Mouse (Mus musculus): ENCODE measurements at regions not wholly inside any gene's neighbourhood (a gene's known extent, or its start where the extent isn't known, plus 50 kb on each side); places are given as distances from the start of the nearest gene placed in this dataset.

- H3K79me2 ChIP-seq (replicated peaks; ENCODE audit: control insufficient read depth, extremely low read depth, insufficient read depth, poor library complexity, severe bottlenecking) = no peaks in the 10 kb centered on the region
- no peak overlapping the region for H3K27ac ChIP-seq (ENCODE audit: insufficient read depth, low read depth)
- TF ChIP-seq CHD2 (IDR thresholded peaks at IDR 0.05; ENCODE audit: low read length) (no peak), CTCF (conservative IDR thresholded peaks at IDR 0.05 in 1 of 2, IDR thresholded peaks at IDR 0.05 in 1 of 2; ENCODE audit: low read depth in 2 of 2, low read length in 2 of 2) (no peak), POLR2A (IDR thresholded peaks at IDR 0.05; ENCODE audit: low read depth, low read length) (no peak)
- H3K4me2 ChIP-seq (ENCODE audit: insufficient read depth, low read depth, poor library complexity, severe bottlenecking) = no peak overlapping the region
- dilution Hi-C loops (cut with MboI; ENCODE audit: extremely low pct_ligation_motif_present, extremely low pct_unique_long_range_greater_than_20kb, low sequenced_read_pairs) = no loop called here
- no peak overlapping the region for H3K4me3 ChIP-seq (replicated peaks in 1 of 3; ENCODE audit: low read depth in 2 of 3, low read length in 2 of 3, poor library complexity in 1 of 3)
- in situ Hi-C loops (cut with MboI; ENCODE audit: low pct_ligation_motif_present, low pct_unique_long_range_greater_than_20kb, low sequenced_read_pairs) = no loop called here
- H3K36me3 ChIP-seq (replicated peaks in 1 of 2; ENCODE audit: control insufficient read depth in 1 of 2, insufficient read depth in 1 of 2, low read length in 1 of 2) = no peaks in the 10 kb centered on the region
- no peaks in the 10 kb centered on the region for H3K4me1 ChIP-seq (ENCODE audit: control insufficient read depth in 1 of 2, insufficient read depth in 2 of 2)
- no peak overlapping the region for H3K9ac ChIP-seq (ENCODE audit: insufficient read depth, low read depth)
- DNase-seq (ENCODE audit: extremely low read depth) = no peak
- no peaks in the 10 kb centered on the region for H3K9me3 ChIP-seq (replicated peaks; ENCODE audit: low read length)
- H3K27me3 ChIP-seq (replicated peaks) = no peaks in the 10 kb centered on the region
Observed at GRCm38 (mm10) chr3:39335612-39336230, 449.0 kb downstream of the Fat4 start.

GRCm38 (mm10) chr3:39341161-39341687, 454.5 kb downstream of the Fat4 start:
- Histone ChIP-seq H3K4me2 (ENCODE audit: insufficient read depth, low read depth, poor library complexity, severe bottlenecking) (no peak overlapping the region), H3K27ac (ENCODE audit: insufficient read depth, low read depth) (no peak overlapping the region), H3K4me3 (replicated peaks in 1 of 3; ENCODE audit: low read depth in 2 of 3, low read length in 2 of 3, poor library complexity in 1 of 3) (no peak overlapping the region), H3K9me3 (replicated peaks; ENCODE audit: low read length) (no peaks in the 10 kb centered on the region), H3K36me3 (replicated peaks in 1 of 2; ENCODE audit: control insufficient read depth in 1 of 2, insufficient read depth in 1 of 2, low read length in 1 of 2) (no peaks in the 10 kb centered on the region), H3K9ac (ENCODE audit: insufficient read depth, low read depth) (no peak overlapping the region), H3K27me3 (replicated peaks) (no peaks in the 10 kb centered on the region), H3K4me1 (ENCODE audit: control insufficient read depth in 1 of 2, insufficient read depth in 2 of 2) (no peaks in the 10 kb centered on the region), H3K79me2 (replicated peaks; ENCODE audit: control insufficient read depth, extremely low read depth, insufficient read depth, poor library complexity, severe bottlenecking) (no peaks in the 10 kb centered on the region)
- in situ Hi-C loops (cut with MboI; ENCODE audit: low pct_ligation_motif_present, low pct_unique_long_range_greater_than_20kb, low sequenced_read_pairs) = no loop called here
- TF ChIP-seq POLR2AphosphoS2 (IDR thresholded peaks at IDR 0.05; ENCODE audit: low read depth, low read length) = no peak
- no peak for DNase-seq (ENCODE audit: extremely low read depth)
- dilution Hi-C loops (cut with MboI; ENCODE audit: extremely low pct_ligation_motif_present, extremely low pct_unique_long_range_greater_than_20kb, low sequenced_read_pairs) = no loop called here

GRCm38 (mm10) chr3:39344078-39344477, 457.3 kb downstream of the Fat4 start:
- no peak for DNase-seq (ENCODE audit: extremely low read depth)
- H3K9ac ChIP-seq (ENCODE audit: insufficient read depth, low read depth) = no peak overlapping the region
- H3K4me2 ChIP-seq (ENCODE audit: insufficient read depth, low read depth, poor library complexity, severe bottlenecking) = no peak overlapping the region
- dilution Hi-C loops (cut with MboI; ENCODE audit: extremely low pct_ligation_motif_present, extremely low pct_unique_long_range_greater_than_20kb, low sequenced_read_pairs) = no loop called here
- no peaks in the 10 kb centered on the region for H3K79me2 ChIP-seq (replicated peaks; ENCODE audit: control insufficient read depth, extremely low read depth, insufficient read depth, poor library complexity, severe bottlenecking)
- H3K27me3 ChIP-seq (replicated peaks) = no peaks in the 10 kb centered on the region
- H3K9me3 ChIP-seq (replicated peaks; ENCODE audit: low read length) = no peaks in the 10 kb centered on the region
- in situ Hi-C loops (cut with MboI; ENCODE audit: low pct_ligation_motif_present, low pct_unique_long_range_greater_than_20kb, low sequenced_read_pairs) = no loop called here
- H3K4me3 ChIP-seq (replicated peaks in 1 of 3; ENCODE audit: low read depth in 2 of 3, low read length in 2 of 3, poor library complexity in 1 of 3) = no peak overlapping the region
- TF ChIP-seq E2F4 (IDR thresholded peaks at IDR 0.05; ENCODE audit: insufficient replicate concordance, low read depth, low read length) = no peak
- TF ChIP-seq MAFK (IDR thresholded peaks at IDR 0.05; ENCODE audit: insufficient replicate concordance, low read length) = no peak
- no peak for TF ChIP-seq BHLHE40 (IDR thresholded peaks at IDR 0.05; ENCODE audit: low read depth, low read length)
- TF ChIP-seq RAD21 (IDR thresholded peaks at IDR 0.05; ENCODE audit: low read depth, low read length) = no peak
- no peak for TF ChIP-seq USF2 (conservative IDR thresholded peaks at IDR 0.05; ENCODE audit: low read depth, low read length)
- TF ChIP-seq PAX5 (IDR thresholded peaks at IDR 0.05; ENCODE audit: low read length) = no peak
- TF ChIP-seq UBTF (IDR thresholded peaks at IDR 0.05; ENCODE audit: low read depth, low read length) = no peak
- no peak for TF ChIP-seq KAT2A (IDR thresholded peaks at IDR 0.05; ENCODE audit: insufficient replicate concordance, low read length)
- no peak for TF ChIP-seq TCF12 (IDR thresholded peaks at IDR 0.05; ENCODE audit: low read depth, low read length)
- TF ChIP-seq CTCF (conservative IDR thresholded peaks at IDR 0.05 in 1 of 2, IDR thresholded peaks at IDR 0.05 in 1 of 2; ENCODE audit: low read depth in 2 of 2, low read length in 2 of 2) = no peak
- no peak for TF ChIP-seq ZNF384 (IDR thresholded peaks at IDR 0.05; ENCODE audit: low read depth, low read length)
- no peak for TF ChIP-seq SIN3A (IDR thresholded peaks at IDR 0.05; ENCODE audit: low read length)
- no peaks in the 10 kb centered on the region for H3K36me3 ChIP-seq (replicated peaks in 1 of 2; ENCODE audit: control insufficient read depth in 1 of 2, insufficient read depth in 1 of 2, low read length in 1 of 2)
- H3K4me1 ChIP-seq (ENCODE audit: control insufficient read depth in 1 of 2, insufficient read depth in 2 of 2) = no peaks in the 10 kb centered on the region; a peak in 1 of 4 replicates
- no peak overlapping the region for H3K27ac ChIP-seq (ENCODE audit: insufficient read depth, low read depth)
